Mouse (Mus musculus): Measurements from ENCODE around the gene C130074G19Rik.

Gene C130074G19Rik

GRCm38 (mm10) chr1:184844326-184845066 is 38.5 kb downstream of the C130074G19Rik start:
- DNase-seq (ENCODE audit: low spot score in 2 of 2), result no peak

- no peak for DNase-seq (ENCODE audit: low spot score in 2 of 2)
These were observed 45.4 kb downstream of the C130074G19Rik start for GRCm38 (mm10) chr1:184837649-184838048.

- DNase-seq (ENCODE audit: low spot score in 2 of 2), result no peak
These were observed 46.7 kb downstream of the C130074G19Rik start for GRCm38 (mm10) chr1:184836350-184836749.

GRCm38 (mm10) chr1:184833499-184833898 is 49.5 kb downstream of the C130074G19Rik start:
- no peak for DNase-seq (ENCODE audit: low spot score in 2 of 2)

GRCm38 (mm10) chr1:184832211-184832610 is 50.8 kb downstream of the C130074G19Rik start:
- DNase-seq (ENCODE audit: low spot score in 2 of 2), result no peak

DNA sequence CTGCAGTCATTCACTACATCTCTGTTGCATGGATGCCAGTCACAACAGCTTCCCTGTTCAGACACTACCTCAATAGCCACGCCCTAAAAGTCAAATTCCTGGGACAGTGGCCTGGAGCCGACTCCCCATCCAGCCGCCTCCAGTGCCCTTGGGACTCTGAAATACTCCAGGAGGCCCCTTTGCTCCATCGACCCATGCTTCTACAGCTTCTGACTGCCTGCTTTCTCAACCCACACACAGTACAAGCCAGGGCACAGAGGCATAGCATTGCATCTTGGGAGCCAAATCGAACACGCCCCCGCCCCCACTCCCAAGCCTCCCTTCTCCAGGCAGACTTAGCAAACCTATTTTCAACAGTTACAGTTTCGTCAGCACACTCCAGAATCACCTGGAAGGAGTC is 53.1 kb downstream of the C130074G19Rik start:
- no peak for DNase-seq (ENCODE audit: low spot score in 2 of 2)

- DNase-seq (ENCODE audit: low spot score in 2 of 2), result no peak
These were observed 55.8 kb downstream of the C130074G19Rik start for GRCm38 (mm10) chr1:184827175-184827701.

- DNase-seq (ENCODE audit: low spot score in 2 of 2), result no peak
These were observed 57.9 kb downstream of the C130074G19Rik start for GRCm38 (mm10) chr1:184825093-184825492.

DNA sequence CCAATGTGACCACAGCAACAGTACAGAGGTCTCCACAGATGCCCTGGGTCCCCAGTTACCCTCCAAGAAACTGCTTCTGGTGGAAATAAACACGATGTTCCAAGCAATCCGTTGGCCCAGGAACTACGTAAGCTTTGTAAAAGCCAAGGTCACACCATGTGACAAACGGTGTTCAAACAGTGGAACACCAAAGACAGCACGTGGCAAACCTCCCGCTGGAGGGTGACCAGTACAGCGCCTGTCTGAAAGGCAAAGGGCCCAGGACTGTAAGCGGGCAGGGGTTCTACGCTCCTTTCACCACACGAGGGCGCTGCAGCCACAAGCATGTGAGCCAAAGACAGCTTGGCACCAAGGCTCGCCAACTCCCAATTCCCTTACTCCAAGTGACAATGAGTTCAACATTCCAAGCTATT is 58.6 kb downstream of the C130074G19Rik start:
- DNase-seq (ENCODE audit: low spot score in 2 of 2), result peak; percentile 70 to 80

DNA sequence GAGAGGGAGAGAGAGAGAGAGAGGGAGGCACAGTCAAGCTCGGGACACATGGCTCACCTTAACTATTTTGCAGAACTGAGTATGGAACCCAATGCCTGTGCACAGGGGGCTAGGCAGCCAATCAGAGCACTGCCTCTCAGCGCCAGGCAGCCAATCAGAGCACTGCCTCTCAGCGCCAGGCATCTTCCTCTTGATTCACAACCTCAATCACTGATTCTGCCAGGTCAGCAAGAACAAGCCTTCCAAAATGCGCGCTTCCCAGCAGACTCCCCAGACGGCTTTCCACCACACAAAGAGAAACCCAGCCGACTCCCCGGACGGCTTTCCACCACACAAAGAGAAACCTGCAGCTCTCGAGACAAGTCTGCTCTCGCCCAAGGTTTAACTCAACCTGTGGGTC is 60.3 kb downstream of the C130074G19Rik start:
- no peak for DNase-seq (ENCODE audit: low spot score in 2 of 2)

Data from frontal cortex, postnatal 14 days (tissue).